Mouse (Mus musculus): ENCODE measurements at regions not wholly inside any gene's neighbourhood (a gene's known extent, or its start where the extent isn't known, plus 50 kb on each side); places are given as distances from the start of the nearest gene placed in this dataset.

DNA sequence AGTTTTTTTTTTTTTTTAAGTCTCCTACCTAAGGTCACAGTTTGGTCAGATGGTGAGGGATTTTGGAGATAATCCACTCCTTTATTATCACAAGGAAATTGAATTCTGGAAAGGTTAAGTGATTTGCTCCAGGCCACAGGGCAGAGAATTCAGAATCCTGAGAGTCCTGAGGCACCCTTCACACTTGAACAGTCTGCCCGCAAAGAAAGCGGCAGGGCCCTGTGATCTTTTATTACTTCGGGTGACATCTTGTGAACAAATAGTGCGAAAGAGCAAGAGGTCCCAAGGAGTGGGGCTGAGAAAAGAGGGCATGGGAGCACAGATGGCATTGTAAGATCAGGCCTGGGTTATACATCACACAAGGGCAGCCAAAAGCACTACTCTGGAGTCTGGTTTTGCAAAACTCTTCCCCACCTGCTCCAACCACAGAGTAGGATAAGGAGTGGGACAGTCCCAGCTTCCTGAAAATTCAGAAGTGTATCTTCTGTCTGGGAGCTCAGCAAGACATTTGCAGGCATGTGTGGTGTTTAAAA lies 150.5 kb upstream of the Wdr11 start:
- Histone ChIP-seq H3K4me3 (ENCODE audit: insufficient read depth, low read length) (no peak overlapping the region), H3K4me1 (ENCODE audit: control insufficient read depth, insufficient read depth, low read length) (no peaks in the 10 kb centered on the region), H3K27ac (ENCODE audit: insufficient read depth, low read depth, low read length) (no peak overlapping the region)
- no peak for TF ChIP-seq CTCF (IDR thresholded peaks at IDR 0.05; ENCODE audit: low read depth, low read length)
- TF ChIP-seq POLR2A (IDR thresholded peaks at IDR 0.05; ENCODE audit: borderline replicate concordance, low read depth, low read length) = no peak

DNA sequence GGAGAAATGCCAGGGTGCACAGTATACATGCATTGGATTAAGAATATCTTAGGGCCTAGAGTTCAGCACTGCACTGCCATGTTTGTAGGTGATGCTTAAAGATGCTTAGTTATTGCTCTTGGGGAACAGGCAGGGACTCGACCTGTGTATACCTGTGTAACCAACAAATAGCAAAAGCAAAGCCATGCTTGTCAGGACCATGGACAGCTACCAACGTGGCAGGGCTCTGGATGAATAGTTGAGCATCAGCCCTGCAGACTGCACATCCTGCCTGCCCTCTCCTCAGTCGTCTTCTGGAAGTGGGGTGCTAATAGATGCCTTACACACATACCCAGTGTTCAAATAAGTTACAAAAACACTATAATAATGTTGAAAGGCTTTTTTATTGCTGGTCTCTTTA lies 122.2 kb upstream of the Wdr11 start:
- no peak overlapping the region for H3K4me3 ChIP-seq (ENCODE audit: insufficient read depth, low read length)
- TF ChIP-seq POLR2A (IDR thresholded peaks at IDR 0.05; ENCODE audit: borderline replicate concordance, low read depth, low read length) (no peak), CTCF (IDR thresholded peaks at IDR 0.05; ENCODE audit: low read depth, low read length) (no peak)
- H3K27ac ChIP-seq (ENCODE audit: insufficient read depth, low read depth, low read length) = no peak overlapping the region
- peaks cover 15% of the 10 kb centered on the region for H3K4me1 ChIP-seq (ENCODE audit: control insufficient read depth, insufficient read depth, low read length)

DNA sequence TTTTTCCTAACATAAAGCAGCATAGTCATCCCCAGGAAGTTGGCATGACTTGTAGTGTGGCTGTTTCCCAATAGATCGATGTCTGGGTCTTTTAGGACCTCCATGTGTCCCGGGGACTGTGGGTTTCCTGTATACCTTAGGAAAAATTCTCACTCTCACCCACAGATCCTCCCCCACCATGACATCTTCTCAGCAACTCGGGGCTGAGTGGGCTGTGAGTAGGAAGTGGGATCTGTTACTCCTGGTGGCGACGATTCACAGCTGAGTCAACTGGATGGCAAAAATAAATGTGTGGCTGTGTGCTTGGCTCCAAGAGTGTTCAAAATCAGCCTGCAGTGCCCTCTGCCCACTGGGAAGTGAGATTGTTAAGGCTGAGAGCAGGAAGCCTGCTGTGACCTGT lies 107.9 kb upstream of the Wdr11 start:
- H3K4me3 ChIP-seq (ENCODE audit: insufficient read depth, low read length) = no peak overlapping the region
- H3K27ac ChIP-seq (ENCODE audit: insufficient read depth, low read depth, low read length) = peak overlapping the region; percentile 96
- no peak for TF ChIP-seq POLR2A (IDR thresholded peaks at IDR 0.05; ENCODE audit: borderline replicate concordance, low read depth, low read length)
- TF ChIP-seq CTCF (IDR thresholded peaks at IDR 0.05; ENCODE audit: low read depth, low read length) = no peak
- peaks cover 15% of the 10 kb centered on the region for H3K4me1 ChIP-seq (ENCODE audit: control insufficient read depth, insufficient read depth, low read length)

DNA sequence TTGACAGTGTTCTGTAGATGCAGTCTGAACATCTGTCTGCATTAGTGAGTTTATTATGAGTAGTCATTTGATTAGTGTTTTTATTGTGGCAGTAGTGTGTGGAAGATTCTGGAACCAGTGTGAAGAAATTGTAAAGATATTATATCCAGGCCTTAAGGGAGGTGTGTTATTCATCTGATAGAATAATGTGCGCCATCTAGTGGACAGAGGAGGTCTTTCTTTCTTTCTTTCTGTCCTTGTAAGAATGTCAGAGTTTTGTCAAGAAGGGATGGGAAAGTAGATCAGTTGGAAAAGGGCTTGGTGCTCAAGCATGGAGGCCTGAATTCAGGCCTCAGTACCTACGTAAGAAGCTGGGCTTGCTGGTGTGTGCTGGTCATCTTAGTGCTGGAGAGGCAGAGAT lies 84.8 kb upstream of the Wdr11 start:
- Histone ChIP-seq H3K27ac (ENCODE audit: insufficient read depth, low read depth, low read length) (no peak overlapping the region), H3K4me3 (ENCODE audit: insufficient read depth, low read length) (no peak overlapping the region), H3K4me1 (ENCODE audit: control insufficient read depth, insufficient read depth, low read length) (no peaks in the 10 kb centered on the region)
- TF ChIP-seq CTCF (IDR thresholded peaks at IDR 0.05; ENCODE audit: low read depth, low read length) = no peak
- no peak for TF ChIP-seq POLR2A (IDR thresholded peaks at IDR 0.05; ENCODE audit: borderline replicate concordance, low read depth, low read length)

DNA sequence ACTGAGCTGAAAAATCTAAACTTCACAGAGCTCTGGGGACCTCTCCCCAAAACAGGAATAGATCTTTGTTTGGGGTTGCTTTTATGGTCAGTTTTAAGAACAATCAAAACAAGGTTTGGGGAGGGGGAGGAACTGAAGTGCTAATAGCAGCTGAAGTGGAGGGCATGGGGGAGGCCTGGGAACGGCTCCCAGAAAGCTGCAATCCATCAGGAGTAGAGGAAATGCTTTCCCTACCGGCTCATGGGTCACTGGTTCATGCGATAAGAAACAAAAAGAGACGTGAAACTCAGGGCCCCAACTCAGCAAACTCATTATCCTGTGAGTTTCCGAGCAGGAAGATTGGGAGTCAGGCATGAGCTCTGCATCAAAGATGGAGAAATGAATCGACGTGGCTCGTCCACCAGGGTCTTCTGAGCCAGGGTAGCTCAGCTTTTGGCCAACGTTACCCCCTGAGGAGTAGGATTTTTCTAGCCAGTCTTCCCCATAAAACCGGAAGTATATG lies 82.0 kb upstream of the Wdr11 start:
- no peak overlapping the region for H3K4me3 ChIP-seq (ENCODE audit: insufficient read depth, low read length)
- no peaks in the 10 kb centered on the region for H3K4me1 ChIP-seq (ENCODE audit: control insufficient read depth, insufficient read depth, low read length)
- H3K27ac ChIP-seq (ENCODE audit: insufficient read depth, low read depth, low read length) = no peak overlapping the region

DNA sequence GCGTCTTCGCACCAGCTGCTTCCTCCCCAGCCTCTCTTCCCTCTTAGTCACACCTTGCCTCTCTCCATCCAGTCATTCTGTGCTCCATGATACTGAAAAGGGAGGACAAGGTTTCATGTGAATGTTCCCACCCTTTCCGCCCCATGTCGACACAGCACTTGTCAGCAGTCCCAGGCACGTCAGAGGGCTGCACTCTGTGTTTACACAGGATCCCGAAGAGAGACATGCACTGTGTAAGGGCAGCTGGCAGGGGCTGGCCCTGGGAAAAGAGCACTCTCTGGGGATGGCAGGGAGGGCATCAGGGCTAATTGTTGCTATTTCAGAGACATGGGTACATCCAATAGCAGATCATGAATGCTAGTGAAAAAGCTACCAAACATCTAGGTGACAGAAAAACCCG lies 77.0 kb upstream of the Wdr11 start:
- H3K4me3 ChIP-seq (ENCODE audit: insufficient read depth, low read length) = no peak overlapping the region
- H3K4me1 ChIP-seq (ENCODE audit: control insufficient read depth, insufficient read depth, low read length) = no peaks in the 10 kb centered on the region
- TF ChIP-seq CTCF (IDR thresholded peaks at IDR 0.05; ENCODE audit: low read depth, low read length) = no peak
- no peak overlapping the region for H3K27ac ChIP-seq (ENCODE audit: insufficient read depth, low read depth, low read length)

More for the DNA sequence above, 82.0 kb upstream of the Wdr11 start:
- TF ChIP-seq CTCF (IDR thresholded peaks at IDR 0.05; ENCODE audit: low read depth, low read length) (no peak), POLR2A (IDR thresholded peaks at IDR 0.05; ENCODE audit: borderline replicate concordance, low read depth, low read length) (no peak)

DNA sequence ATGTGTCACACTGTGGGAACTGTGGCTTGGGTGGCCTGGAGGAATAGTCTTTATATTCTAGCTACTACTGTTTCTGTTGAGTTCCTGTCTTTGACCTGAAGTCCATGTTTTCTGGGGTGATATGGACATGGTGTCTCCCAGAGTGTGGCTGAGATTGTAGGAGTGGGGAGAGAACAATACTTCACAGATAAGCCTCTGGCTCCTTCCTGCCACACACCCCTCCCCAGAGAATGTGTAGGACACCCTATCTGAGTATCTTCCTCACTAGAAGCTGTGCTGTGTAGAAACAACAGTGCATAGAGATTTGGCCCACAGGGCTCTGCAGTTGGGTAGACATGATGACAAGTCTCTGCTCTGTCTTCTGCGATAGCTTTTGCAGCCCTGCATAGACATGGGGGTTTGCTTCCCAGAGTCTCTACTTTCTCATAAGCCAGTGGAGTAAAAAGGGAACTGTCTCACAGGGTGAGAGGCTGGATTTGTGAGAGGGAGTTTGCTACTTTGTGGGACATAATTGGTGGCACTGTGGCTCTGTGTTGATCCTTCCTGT lies 67.2 kb upstream of the Wdr11 start:
- H3K4me1 ChIP-seq (ENCODE audit: control insufficient read depth, insufficient read depth, low read length) = peaks cover 28% of the 10 kb centered on the region
- H3K4me3 ChIP-seq (ENCODE audit: insufficient read depth, low read length) = no peak overlapping the region
- TF ChIP-seq POLR2A (IDR thresholded peaks at IDR 0.05; ENCODE audit: borderline replicate concordance, low read depth, low read length) (no peak), CTCF (IDR thresholded peaks at IDR 0.05; ENCODE audit: low read depth, low read length) (no peak)
- H3K27ac ChIP-seq (ENCODE audit: insufficient read depth, low read depth, low read length) = no peak overlapping the region

DNA sequence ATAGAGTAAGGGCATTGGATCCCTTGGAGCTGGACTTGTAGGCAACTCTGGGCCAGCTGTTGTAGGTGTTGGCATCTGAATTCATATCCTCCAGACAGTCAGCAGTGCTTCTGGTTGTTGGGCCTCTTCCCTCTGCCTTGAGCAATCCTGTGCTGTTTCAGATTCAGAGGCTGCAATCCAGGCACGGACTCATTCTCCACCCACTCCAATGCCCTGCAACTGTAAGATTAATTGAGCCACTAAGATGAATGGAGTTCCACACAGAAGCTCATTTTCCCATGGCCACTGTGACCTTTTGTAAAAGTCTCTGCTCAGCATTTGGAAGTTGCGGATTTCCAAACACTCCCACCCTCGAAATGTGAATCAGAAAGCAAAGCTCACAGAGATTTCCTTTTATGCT lies 65.7 kb upstream of the Wdr11 start:
- peaks cover 39% of the 10 kb centered on the region for H3K4me1 ChIP-seq (ENCODE audit: control insufficient read depth, insufficient read depth, low read length)
- no peak overlapping the region for H3K4me3 ChIP-seq (ENCODE audit: insufficient read depth, low read length)
- TF ChIP-seq CTCF (IDR thresholded peaks at IDR 0.05; ENCODE audit: low read depth, low read length) (no peak), POLR2A (IDR thresholded peaks at IDR 0.05; ENCODE audit: borderline replicate concordance, low read depth, low read length) (no peak)
- H3K27ac ChIP-seq (ENCODE audit: insufficient read depth, low read depth, low read length) = no peak overlapping the region; the same call in 1 of the 2 replicates

DNA sequence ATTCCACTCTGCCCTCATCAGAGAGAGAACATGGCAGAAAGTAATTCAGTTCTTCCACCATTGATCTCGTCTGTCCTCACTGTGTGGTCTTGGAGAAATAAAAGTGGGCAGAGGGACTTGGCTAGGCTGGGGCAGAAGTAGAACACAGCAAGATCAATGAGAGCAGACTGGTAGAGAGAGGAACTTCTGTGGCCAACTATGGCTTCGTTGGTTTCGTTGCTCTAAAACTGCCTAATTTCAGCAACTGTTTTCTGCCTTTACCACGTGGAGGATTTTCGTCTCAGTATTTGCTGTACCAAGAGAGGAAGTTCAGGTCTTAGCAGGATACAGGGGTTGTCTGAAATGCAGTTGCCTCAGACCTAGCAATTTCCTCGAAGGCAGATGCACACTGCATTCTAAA lies 63.4 kb upstream of the Wdr11 start:
- H3K4me3 ChIP-seq (ENCODE audit: insufficient read depth, low read length) = no peak overlapping the region
- peaks cover 50% of the 10 kb centered on the region for H3K4me1 ChIP-seq (ENCODE audit: control insufficient read depth, insufficient read depth, low read length)
- TF ChIP-seq POLR2A (IDR thresholded peaks at IDR 0.05; ENCODE audit: borderline replicate concordance, low read depth, low read length) = no peak
- no peak for TF ChIP-seq CTCF (IDR thresholded peaks at IDR 0.05; ENCODE audit: low read depth, low read length)
- peak overlapping the region; percentile 89 for H3K27ac ChIP-seq (ENCODE audit: insufficient read depth, low read depth, low read length)

DNA sequence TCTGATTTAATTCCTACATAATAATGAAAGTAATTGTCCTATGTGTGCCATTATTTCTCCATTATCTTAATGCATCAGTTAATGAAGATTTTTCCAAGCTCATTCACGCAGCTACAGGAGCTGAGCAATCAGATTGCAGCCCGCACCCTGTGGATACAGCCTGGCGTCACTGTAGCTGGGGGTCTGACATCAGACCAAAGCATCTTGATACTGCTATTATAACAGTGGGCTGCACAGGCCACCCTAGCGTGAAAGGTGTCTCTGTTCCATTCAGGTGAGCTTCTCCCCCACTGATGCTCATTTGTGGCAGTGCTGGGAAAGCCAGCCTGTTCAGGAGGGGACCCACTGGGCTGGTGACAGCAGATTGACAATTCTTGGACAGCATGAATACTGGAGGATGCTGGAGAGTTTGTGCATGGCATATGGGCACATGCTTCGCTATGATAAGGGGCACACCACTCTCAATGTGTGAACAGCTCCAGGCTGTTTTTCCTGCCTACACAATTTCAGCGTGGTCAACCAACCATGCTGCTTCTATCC lies 58.2 kb upstream of the Wdr11 start:
- Histone ChIP-seq H3K27ac (ENCODE audit: insufficient read depth, low read depth, low read length) (no peak overlapping the region), H3K4me1 (ENCODE audit: control insufficient read depth, insufficient read depth, low read length) (peaks cover 39% of the 10 kb centered on the region), H3K4me3 (ENCODE audit: insufficient read depth, low read length) (no peak overlapping the region)
- no peak for TF ChIP-seq CTCF (IDR thresholded peaks at IDR 0.05; ENCODE audit: low read depth, low read length)
- no peak for TF ChIP-seq POLR2A (IDR thresholded peaks at IDR 0.05; ENCODE audit: borderline replicate concordance, low read depth, low read length)
